In genomic region chr14:34355301-34355700, GRCm38 (mm10) we compare ENCODE assay signal across 22 mouse cellular contexts. TPM values are rescaled to one million over a fixed set of nuclear protein-coding genes. Genes with fewer than 3 reads are reported as not detected.
DNase-seq lines count a peak whose midpoint lies in the region; ATAC-seq and TF ChIP-seq lines count a peak whose summit lies in the region.
"Had no signal": no experiment of that assay in that cellular context is flagged by ENCODE, and none has a peak within 500 bp of the region (broad histone marks: within the 10 kb centered on the region; RNA-seq: fewer than 3 reads in every experiment).

Fam25c (minus strand) TSS chr14:34355433.

- no peak for TF ChIP-seq POLR2A in lung, adult 2 months (IDR thresholded peaks at IDR 0.05; ENCODE audit: borderline replicate concordance, extremely low read depth, low read depth, low read length)

- ATAC-seq in forebrain, embryonic 16.5 days = no peak
- ATAC-seq in embryonic facial prominence, embryonic 13.5 days (ENCODE audit: insufficient number of reproducible peaks, insufficient read depth, low FRiP score, low TSS enrichment, low read depth) = peak; percentile 58; the same call in 1 of the 2 replicates
- ATAC-seq in liver, postnatal 0 days = no peak
- ATAC-seq in heart, embryonic 12.5 days (ENCODE audit: insufficient number of reproducible peaks, low FRiP score) = no peak
- ATAC-seq: CD4-positive, CD25-positive, alpha-beta regulatory T cell, adult 4 months had no signal

- DNase-seq in forebrain, embryonic 10.5 days (ENCODE audit: extremely low spot score, low spot score) = no peak
- no peak for DNase-seq in lung, adult 2 months
- DNase-seq in lung, adult 18-20 months = no peak
- no peak for DNase-seq in liver, postnatal 0 days
- DNase-seq in cerebellum, postnatal 25 days = no peak
- DNase-seq: adrenal gland, postnatal 25 days; cerebellum, adult 8-10 months; embryo, embryonic 11 days; gastrocnemius, adult 2 months; layer of hippocampus, postnatal 36 days; left cerebral cortex, postnatal 4 days; spleen, adult 18-20 months; thymus, postnatal 25 days had no signal

- no peak within 1 kb of the TSS for H3K9ac ChIP-seq in forebrain, embryonic 16.5 days (replicated peaks; ENCODE audit: low read depth, low read length)
- H3K9ac ChIP-seq in embryonic facial prominence, embryonic 13.5 days = no peak within 1 kb of the TSS
- 0 out of 2 replicates have a peak within 1 kb of the TSS, but pooled peaks have one; percentile 4 for H3K9ac ChIP-seq in liver, postnatal 0 days (replicated peaks)
- H3K9ac ChIP-seq in heart, embryonic 12.5 days = no peak within 1 kb of the TSS
- H3K9ac ChIP-seq: heart, embryonic 15.5 days had no signal

- no peaks in the 10 kb centered on the region for H3K36me3 ChIP-seq in forebrain, embryonic 10.5 days (replicated peaks)
- no peaks in the 10 kb centered on the region for H3K36me3 ChIP-seq in forebrain, embryonic 16.5 days (ENCODE audit: control insufficient read depth, insufficient read depth)
- H3K36me3 ChIP-seq in embryonic facial prominence, embryonic 13.5 days = no peaks in the 10 kb centered on the region
- no peaks in the 10 kb centered on the region for H3K36me3 ChIP-seq in liver, postnatal 0 days (replicated peaks; ENCODE audit: insufficient read depth, low read length)
- H3K36me3 ChIP-seq in heart, embryonic 12.5 days = no peaks in the 10 kb centered on the region
- H3K36me3 ChIP-seq: heart, embryonic 15.5 days; hindbrain, embryonic 10.5 days; midbrain, embryonic 10.5 days had no signal

- TF ChIP-seq CTCF in lung, adult 2 months (IDR thresholded peaks at IDR 0.05; ENCODE audit: insufficient read depth, low read length) = no peak
- TF ChIP-seq CTCF in liver, postnatal 0 days (IDR thresholded peaks at IDR 0.05; ENCODE audit: low read depth) = no peak

- no peaks in the 10 kb centered on the region for H3K27me3 ChIP-seq in forebrain, embryonic 10.5 days (ENCODE audit: poor library complexity, severe bottlenecking)
- no peaks in the 10 kb centered on the region for H3K27me3 ChIP-seq in forebrain, embryonic 16.5 days (replicated peaks; ENCODE audit: control insufficient read depth, insufficient read depth, low read length)
- no peaks in the 10 kb centered on the region for H3K27me3 ChIP-seq in embryonic facial prominence, embryonic 13.5 days
- no peaks in the 10 kb centered on the region for H3K27me3 ChIP-seq in liver, postnatal 0 days (ENCODE audit: insufficient read depth, low read length)
- no peaks in the 10 kb centered on the region for H3K27me3 ChIP-seq in heart, embryonic 12.5 days (replicated peaks)
- H3K27me3 ChIP-seq: heart, embryonic 15.5 days had no signal

- H3K4me3 ChIP-seq in forebrain, embryonic 10.5 days = no peak within 1 kb of the TSS
- H3K4me3 ChIP-seq in forebrain, embryonic 16.5 days (replicated peaks; ENCODE audit: low read length) = no peak within 1 kb of the TSS
- no peak within 1 kb of the TSS for H3K4me3 ChIP-seq in lung, adult 2 months (replicated peaks; ENCODE audit: extremely low read depth, low read depth, low read length)
- no peak within 1 kb of the TSS for H3K4me3 ChIP-seq in embryonic facial prominence, embryonic 13.5 days
- no peak within 1 kb of the TSS for H3K4me3 ChIP-seq in liver, postnatal 0 days (ENCODE audit: low read depth, low read length)
- H3K4me3 ChIP-seq in heart, embryonic 12.5 days = no peak within 1 kb of the TSS
- H3K4me3 ChIP-seq: erythroblast, embryonic 14.5 days; gastrocnemius, adult 2 months; heart, embryonic 15.5 days; hindbrain, embryonic 10.5 days; midbrain, embryonic 10.5 days had no signal

- H3K9me3 ChIP-seq in forebrain, embryonic 10.5 days = no peaks in the 10 kb centered on the region
- no peaks in the 10 kb centered on the region for H3K9me3 ChIP-seq in forebrain, embryonic 16.5 days (ENCODE audit: control insufficient read depth, low read length)
- H3K9me3 ChIP-seq in embryonic facial prominence, embryonic 13.5 days = no peaks in the 10 kb centered on the region
- H3K9me3 ChIP-seq in liver, postnatal 0 days (ENCODE audit: low read length) = no peaks in the 10 kb centered on the region
- H3K9me3 ChIP-seq in heart, embryonic 12.5 days (replicated peaks) = no peaks in the 10 kb centered on the region
- H3K9me3 ChIP-seq: heart, embryonic 15.5 days; hindbrain, embryonic 10.5 days; midbrain, embryonic 10.5 days had no signal

- 0 out of 2 replicates have a peak within 1 kb of the TSS, but pooled peaks have one; percentile 26 for H3K27ac ChIP-seq in forebrain, embryonic 10.5 days
- H3K27ac ChIP-seq in forebrain, embryonic 16.5 days (ENCODE audit: low read length) = no peak within 1 kb of the TSS
- H3K27ac ChIP-seq in embryonic facial prominence, embryonic 13.5 days = no peak within 1 kb of the TSS
- H3K27ac ChIP-seq in liver, postnatal 0 days (ENCODE audit: low read depth) = 0 out of 2 replicates have a peak within 1 kb of the TSS, but pooled peaks have one; percentile 0
- no peak within 1 kb of the TSS for H3K27ac ChIP-seq in heart, embryonic 12.5 days (ENCODE audit: poor library complexity, severe bottlenecking)
- H3K27ac ChIP-seq: gastrocnemius, adult 2 months; heart, embryonic 15.5 days; hindbrain, embryonic 10.5 days; midbrain, embryonic 10.5 days had no signal

- peaks cover 22% of the 10 kb centered on the region for H3K4me1 ChIP-seq in forebrain, embryonic 10.5 days
- H3K4me1 ChIP-seq in forebrain, embryonic 16.5 days (replicated peaks; ENCODE audit: control insufficient read depth, insufficient read depth, low read length) = no peaks in the 10 kb centered on the region
- H3K4me1 ChIP-seq in lung, adult 2 months (ENCODE audit: control insufficient read depth, insufficient read depth, low read length) = peaks cover 4% of the 10 kb centered on the region; the same call in 1 of the 2 replicates
- no peaks in the 10 kb centered on the region for H3K4me1 ChIP-seq in embryonic facial prominence, embryonic 13.5 days
- H3K4me1 ChIP-seq in liver, postnatal 0 days (ENCODE audit: insufficient read depth) = peaks cover 25% of the 10 kb centered on the region
- H3K4me1 ChIP-seq in heart, embryonic 12.5 days (replicated peaks) = peaks cover 9% of the 10 kb centered on the region
- H3K4me1 ChIP-seq: heart, embryonic 15.5 days had no signal

- no peak for TF ChIP-seq EP300 in liver, postnatal 0 days (IDR thresholded peaks at IDR 0.05; ENCODE audit: low read depth)

- WGBS in forebrain, embryonic 10.5 days = 91% methylated on average over 6 of the region's 6 CpGs
- 87% methylated on average over 6 of the region's 6 CpGs for WGBS in forebrain, embryonic 16.5 days
- WGBS in lung, adult 2 months = 69% methylated on average over 6 of the region's 6 CpGs
- 74% methylated on average over 6 of the region's 6 CpGs for WGBS in embryonic facial prominence, embryonic 13.5 days
- 60% methylated on average over 6 of the region's 6 CpGs for WGBS in liver, postnatal 0 days (ENCODE audit: insufficient replicate concordance)
- WGBS in heart, embryonic 12.5 days = 66% methylated on average over 6 of the region's 6 CpGs

- H3K4me2 ChIP-seq in forebrain, embryonic 16.5 days (ENCODE audit: low read length) = no peak within 1 kb of the TSS
- no peak within 1 kb of the TSS for H3K4me2 ChIP-seq in embryonic facial prominence, embryonic 13.5 days
- no peak within 1 kb of the TSS for H3K4me2 ChIP-seq in liver, postnatal 0 days (ENCODE audit: low read depth, low read length)
- no peak within 1 kb of the TSS for H3K4me2 ChIP-seq in heart, embryonic 12.5 days
- H3K4me2 ChIP-seq: heart, embryonic 15.5 days had no signal

RNA-seq across cellular contexts. Expression of gene Fam25c, which starts in this region (rescaled TPM):
- polyA plus RNA-seq in forebrain, embryonic 10.5 days (2016; fragmentation: Nextera tagmentation; extraction: Ambion mirVana) = not detected in 2 replicates
- polyA plus RNA-seq in forebrain, embryonic 16.5 days (2015; fragmentation: Nextera tagmentation; extraction: Ambion mirVana) = 0.97 TPM in 1 of 2 replicates, not detected in the other
- 68.4 TPM in 1 of 2 replicates, not detected in the other for polyA plus RNA-seq in lung, adult 2 months (2012; rRNA removed)
- polyA plus RNA-seq in embryonic facial prominence, embryonic 13.5 days (2015; fragmentation: Nextera tagmentation; extraction: Ambion mirVana) = 4.7 and 6.9 TPM in 2 replicates
- polyA plus RNA-seq in liver, postnatal 0 days (2015; fragmentation: Nextera tagmentation; extraction: Ambion mirVana) = 5.8 and 5.9 TPM in 2 replicates
- not detected in 2 replicates for polyA plus RNA-seq in heart, embryonic 12.5 days (2016; fragmentation: Nextera tagmentation; extraction: Ambion mirVana)
- polyA plus RNA-seq: CD4-positive, CD25-positive, alpha-beta regulatory T cell, adult 4 months; erythroblast, embryonic 14.5 days; heart, embryonic 15.5 days; hindbrain, embryonic 10.5 days; midbrain, embryonic 10.5 days; neural tube, embryonic 11.5 days had no signal

Comparison
In these comparisons a context has a peak if more than half of its experiments do, and no peak if none do; other contexts are left out.
1. H3K27ac ChIP-seq: peak in forebrain, embryonic 10.5 days (single experiment) and liver, postnatal 0 days (single experiment); none in forebrain, embryonic 16.5 days (single experiment), embryonic facial prominence, embryonic 13.5 days (single experiment) and heart, embryonic 12.5 days (single experiment).